Mouse (Mus musculus): ENCODE results near the gene Igf1r.

Igf1r gene

DNA sequence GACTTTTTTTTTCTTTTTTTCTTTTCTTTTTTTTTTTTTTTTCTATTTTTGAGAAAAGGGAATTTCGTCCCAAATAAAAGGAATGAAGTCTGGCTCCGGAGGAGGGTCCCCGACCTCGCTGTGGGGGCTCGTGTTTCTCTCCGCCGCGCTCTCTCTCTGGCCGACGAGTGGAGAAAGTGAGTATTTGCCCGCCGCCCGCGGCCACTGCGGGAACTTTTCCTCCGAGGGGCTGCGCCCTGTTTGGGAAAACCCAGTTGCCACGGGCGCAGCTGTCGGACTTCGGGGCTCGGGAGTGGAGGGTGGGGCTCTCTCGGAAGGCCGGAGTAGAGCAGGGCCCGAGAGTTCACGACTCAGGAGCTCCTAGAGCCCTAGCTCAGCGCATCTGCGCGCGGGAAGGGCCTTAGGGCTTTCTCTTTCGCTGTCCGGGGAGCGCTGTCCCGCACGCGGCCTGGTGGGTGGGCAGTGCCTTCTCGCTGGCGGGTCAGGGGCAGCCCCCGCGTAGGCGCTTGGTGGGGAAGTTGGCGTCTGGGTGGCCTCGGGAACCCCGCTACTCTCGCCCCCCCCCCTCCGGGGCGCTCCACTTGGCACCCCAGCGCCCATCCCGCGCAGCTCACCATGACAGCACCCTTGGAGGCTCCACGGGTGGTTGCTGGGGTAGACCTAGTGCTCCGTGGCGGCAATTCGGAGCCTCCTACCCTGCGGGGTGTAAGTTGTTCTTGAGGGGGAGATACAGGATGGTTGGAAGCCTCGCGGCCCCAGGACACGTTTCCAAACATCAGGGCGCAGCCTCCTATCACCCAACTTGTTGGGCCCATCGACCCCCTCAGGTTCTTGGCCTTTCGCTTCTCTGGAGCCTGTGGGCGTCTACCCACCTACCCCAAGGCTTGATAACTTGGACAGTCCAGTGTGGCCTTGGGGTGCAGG is at the start of gene Igf1r:
Gene Igf1r (plus strand): TSS at position 51 of the 924 bp plus-strand sequence.
- DNase-seq (ENCODE audit: low spot score) = peak; percentile 29

DNA sequence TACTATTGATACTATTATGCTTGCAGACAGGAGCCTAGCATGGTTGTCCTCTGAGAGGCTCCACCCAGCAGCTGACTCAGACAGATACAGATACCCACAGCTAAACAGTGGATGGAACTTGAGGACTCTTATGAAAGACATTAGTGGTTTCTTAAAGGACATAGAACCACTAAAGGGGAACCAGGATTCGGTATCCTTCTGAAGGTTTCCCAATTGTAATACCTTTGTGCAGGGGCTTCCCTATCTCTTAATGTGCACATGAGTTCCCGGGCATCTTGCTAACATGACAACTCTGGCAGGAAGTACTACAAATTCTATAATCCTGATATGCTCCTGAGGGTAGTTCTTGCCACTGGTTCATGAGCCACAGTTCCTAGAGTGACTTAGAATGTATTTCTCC is 46.3 kb upstream of the Igf1r start:
- no peak for DNase-seq (ENCODE audit: low spot score)

DNA sequence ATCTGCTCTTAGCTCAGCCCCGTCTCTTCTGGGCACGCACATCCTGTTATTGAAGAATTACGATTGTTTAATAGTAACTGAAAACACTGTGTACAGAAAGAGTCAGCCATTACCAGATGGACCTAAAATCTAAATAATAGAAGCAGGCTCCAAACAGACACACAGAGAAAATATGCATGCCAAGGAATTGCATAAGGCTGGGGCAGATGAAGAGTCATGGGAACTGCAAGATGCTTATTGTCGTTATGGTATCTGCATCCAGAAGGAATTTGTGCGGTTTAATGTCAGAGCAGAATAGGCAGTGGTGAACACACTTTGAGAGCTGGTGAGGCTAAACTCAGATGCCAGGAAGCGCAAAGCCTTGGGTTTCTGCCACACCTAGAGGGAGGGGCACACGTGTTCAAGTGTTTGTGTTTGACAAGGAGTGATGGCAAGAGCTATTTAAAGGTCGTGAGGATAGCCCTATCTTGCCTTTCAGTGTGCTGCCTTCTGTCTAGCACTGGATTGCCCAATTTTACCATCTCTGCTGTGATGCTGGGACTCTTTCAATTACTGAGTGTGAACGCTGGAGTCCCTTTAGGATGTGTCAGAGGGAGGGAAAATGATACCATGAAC is 44.7 kb upstream of the Igf1r start:
- DNase-seq (ENCODE audit: low spot score) = peak; percentile 7

DNA sequence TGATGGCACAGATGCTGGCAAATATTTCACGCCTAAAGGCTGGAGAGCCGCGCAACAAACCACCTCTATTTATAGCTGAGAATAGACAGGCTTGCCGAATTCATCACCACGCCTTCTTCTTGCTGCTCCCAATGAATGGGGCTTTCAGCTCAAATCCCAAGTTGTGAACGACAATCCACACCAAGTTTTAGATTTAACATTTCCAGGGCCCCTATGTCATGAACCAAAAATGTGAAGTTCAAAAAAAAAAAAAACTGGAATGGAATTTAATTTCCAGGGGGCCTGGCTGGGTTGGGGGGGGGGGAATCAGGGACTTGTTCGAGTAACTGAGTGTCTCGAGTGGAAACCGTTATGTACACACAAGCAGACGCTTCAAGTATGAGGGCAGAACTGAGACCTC is 42.1 kb upstream of the Igf1r start:
- DNase-seq (ENCODE audit: low spot score) = no peak

DNA sequence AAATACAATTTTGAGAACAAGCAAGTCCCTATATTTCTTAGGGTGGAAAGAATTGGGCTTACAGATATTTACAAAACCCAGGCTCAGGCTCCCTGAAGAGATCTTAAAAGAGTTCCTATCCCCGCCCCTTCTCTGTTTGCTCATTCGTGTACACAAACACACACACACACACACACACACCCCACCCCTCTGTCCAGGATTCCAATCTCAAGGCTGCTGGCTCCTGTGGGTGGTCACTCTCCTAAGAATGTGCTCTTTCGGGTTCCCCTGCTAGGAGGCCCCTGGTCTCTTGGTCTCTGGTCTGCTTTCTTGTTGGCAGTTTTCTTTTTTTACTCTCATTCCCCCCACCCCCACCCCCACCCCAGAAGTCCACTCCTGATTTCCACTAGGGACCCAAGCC is 41.7 kb upstream of the Igf1r start:
- no peak for DNase-seq (ENCODE audit: low spot score)

DNA sequence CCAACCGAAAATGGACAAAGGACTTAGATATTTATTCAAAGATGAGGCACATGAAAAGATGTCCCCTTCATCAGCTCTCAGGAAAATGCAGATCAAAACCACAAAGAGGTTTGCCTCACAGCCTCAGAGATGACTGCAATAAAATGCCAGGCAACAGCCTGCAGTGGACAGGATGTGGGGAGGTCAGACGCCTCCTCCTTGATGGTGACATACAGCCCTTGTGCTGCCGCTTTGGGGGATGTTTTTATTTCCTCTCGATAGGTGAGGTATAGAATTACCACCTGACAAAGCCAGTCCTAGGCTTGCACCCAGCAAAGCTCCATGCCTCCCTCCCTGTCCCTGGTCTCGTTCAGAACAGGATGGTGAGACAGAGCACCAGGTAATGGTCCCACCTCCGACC is 40.8 kb upstream of the Igf1r start:
- no peak for DNase-seq (ENCODE audit: low spot score)

DNA sequence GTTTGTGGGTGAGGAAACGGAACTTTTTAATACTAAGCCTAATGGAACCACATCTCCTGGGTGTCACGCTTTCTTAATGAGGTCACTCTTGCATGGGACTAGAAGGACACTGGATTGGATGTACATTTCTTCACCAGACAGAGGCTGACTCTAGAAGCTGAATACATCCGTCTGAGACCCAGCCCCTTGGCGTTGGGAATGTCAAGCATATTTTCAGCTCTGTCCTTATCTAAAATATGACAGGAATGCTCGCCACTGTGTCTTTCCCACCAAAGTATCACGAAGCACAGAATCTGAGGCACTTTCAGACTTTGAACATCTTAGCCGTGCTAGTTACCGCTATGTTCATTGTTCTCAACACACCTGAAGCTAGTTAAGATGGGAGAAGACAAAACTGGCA is 35.7 kb upstream of the Igf1r start:
- DNase-seq (ENCODE audit: low spot score) = no peak

DNA sequence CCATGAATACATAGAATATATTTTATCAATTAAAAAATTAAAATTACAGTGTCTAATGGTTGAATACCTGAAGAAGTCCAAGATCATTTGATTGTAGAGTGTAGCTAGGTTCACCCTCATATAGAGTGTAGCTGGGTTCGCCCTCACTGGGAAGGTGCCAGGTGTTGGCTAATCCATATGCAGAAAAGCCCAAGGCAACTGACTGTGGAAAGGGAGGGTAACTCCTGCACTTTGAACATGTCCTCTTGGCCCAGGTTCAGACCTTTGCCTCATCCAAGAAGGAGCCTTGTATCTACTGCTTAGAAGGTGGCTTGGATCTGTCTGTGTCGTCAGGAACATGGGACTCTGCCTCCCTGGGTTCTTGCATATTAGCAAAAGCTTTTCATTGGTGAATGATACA is 34.9 kb upstream of the Igf1r start:
- no peak for DNase-seq (ENCODE audit: low spot score)

DNA sequence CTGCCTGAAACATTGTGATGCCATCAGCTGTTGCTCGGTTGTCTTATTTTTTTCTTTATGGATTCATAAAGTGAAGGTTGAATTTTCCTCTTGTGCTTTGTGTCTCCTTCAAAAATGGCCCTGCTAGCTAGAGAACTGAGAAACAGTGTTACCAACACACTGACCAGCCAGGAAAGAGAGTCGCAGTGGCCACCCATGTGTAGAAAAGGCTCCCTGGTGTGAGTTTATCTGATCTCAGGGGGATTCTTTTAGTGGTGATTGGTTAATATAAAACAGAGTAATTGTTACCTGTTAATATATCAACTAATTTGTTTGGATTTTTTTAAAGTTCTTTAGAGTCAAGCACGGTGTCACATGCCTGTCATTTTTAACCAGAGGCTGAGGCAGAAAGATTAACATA is 33.2 kb upstream of the Igf1r start:
- no peak for DNase-seq (ENCODE audit: low spot score)

DNA sequence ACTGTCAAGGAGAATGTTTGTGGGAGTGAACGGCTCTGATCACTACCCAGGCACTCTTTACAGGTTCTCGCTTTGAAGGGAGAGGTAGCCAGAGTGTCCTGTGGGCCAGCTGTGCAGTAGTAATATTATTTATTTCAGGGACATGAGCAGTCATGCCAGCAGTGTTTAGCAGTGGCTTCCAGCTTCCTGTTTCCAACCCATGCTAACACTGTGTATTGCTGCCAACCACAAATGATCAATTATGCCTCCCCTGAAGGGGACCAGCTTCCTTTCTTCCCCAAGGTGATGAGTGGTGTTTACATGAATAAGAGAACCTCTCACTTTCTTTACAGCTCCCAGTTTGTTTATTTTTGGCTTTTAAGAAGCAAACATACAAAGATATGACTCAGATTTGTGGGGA is 28.4 kb upstream of the Igf1r start:
- no peak for DNase-seq (ENCODE audit: low spot score)

DNA sequence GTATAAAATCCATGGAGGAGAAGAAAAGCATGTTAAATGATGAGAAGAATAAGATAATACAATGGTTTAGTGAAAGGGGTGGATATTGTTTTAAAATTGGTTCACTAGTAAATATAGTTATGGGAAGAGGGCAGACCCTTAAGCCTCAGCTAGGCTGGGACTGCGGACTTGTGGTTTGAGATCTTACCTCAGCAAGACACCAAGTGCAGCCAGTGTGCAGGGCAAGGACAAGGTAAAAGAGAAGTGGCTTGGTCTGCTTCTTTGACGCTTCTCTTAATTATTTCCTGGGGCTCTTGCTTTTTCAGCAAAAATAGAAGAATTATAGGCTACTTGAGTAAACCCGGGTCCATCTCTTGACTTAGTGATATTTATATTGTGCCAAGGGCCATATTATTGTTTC is 22.5 kb upstream of the Igf1r start:
- no peak for DNase-seq (ENCODE audit: low spot score)

DNA sequence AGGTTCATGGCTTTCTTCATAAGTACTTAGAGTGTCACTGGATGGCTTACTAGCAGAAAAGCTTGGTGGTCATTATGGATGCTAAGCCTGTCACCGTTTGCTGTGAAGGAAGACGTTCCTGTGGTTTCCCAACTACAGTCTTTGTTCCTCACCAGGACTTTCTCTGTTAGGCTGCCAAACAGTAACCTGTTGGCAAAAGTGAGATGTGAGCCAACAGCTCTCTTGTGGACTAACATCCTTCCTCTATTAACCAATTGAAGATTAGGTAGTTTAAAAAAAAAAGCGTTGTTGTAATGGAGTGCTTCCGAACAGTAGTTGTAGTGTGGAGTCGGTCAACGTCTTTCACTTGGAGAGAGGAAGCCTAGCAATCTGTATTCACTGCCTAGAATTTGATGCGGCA is 15.8 kb upstream of the Igf1r start:
- no peak for DNase-seq (ENCODE audit: low spot score)

DNA sequence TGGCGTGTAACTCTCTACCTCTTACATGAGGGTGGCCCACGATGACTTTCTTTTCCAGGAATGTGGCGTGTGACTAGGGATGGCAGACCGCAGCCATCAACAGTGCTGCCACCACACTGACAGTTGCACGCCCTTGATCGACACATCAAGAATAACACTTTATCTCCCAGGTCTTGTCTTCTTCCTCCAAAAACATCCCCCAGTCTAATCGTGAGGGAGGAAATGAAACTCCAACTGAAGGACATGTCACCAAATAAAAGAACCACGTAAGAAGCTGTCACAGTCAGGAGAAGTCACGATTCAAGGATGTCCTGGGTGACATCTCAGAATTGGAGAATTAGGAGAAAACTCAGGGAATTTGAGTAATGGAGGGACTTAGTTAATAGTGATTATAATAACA is 8.8 kb upstream of the Igf1r start:
- no peak for DNase-seq (ENCODE audit: low spot score)

DNA sequence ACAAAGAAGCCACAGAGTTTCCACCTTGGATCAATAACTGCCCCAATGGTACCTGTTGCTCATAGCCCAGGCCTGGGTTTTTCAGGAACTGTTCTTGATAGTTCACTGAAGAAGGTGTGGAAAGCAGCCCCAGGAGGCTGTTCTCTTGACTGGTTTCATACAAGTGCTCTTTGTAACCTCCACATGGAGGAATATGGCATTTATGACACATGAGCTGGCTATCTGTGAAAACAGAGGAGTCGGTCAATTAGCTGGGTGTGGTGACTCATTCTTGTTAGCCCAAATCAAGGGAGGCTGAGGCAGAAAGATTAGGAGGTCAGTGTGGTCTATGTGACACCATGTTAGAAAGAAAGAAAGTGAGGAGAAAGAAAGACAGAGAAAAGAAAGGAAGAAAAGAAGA is 5.7 kb upstream of the Igf1r start:
- DNase-seq (ENCODE audit: low spot score) = no peak

DNA sequence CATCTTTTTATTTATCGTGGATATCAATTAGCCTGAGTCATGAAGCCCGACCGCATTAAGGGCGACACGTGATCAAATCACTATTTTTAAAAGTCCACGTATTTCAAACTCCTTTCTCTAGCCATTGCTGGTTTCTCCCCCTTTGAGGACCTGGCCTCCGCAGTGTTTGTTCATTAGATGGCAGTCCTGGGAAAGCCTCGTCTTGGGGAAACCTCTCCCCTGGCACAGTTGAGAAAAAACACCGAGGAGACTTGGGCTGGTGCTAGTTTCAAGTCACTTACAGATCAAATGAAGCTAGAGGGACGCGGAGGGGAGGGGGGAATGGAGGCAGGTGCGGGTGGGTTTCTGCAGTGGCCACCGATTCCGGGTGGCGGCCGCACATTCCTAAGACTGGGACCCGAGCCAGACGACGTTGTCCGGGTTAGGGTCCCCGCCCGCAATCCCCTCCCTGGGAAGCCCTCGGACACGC is 2.2 kb upstream of the Igf1r start:
- DNase-seq (ENCODE audit: low spot score) = no peak

DNA sequence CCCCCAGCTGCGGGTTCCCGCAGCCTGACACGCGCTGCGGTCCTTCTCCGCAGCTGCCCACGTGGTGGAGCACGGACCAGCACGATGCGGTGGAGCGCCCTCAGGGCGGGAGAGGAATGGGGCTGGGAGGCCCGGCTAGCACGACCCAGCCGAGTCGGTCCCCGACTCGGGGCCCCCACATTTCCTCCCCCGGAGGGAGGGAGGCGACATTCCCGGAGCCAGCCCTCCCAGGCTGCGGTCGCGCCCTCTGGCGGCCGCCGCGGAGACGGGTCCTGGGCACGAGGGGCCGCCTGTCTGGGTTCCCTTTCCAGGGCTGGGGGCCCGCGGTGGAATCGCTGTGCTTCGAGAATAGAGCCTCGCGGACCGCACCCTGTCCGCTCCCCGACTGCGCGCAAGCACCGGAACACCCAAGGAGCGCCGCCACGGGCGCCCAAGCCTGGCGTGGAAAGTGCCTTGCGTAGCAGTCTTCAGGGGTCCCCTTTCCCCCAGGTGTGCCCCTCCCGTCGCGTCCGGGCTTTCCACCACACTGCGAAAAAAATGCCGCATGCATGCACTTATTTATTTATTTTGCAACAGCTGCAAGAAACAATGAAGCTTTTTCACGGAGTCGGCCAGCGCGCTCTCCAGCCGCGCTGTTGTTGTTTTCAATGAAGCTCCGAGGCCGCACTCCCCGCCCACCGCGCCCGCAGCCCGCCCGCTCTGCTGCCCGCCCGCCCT is 1.7 kb upstream of the Igf1r start:
- peak; percentile 76 for DNase-seq (ENCODE audit: low spot score)

DNA sequence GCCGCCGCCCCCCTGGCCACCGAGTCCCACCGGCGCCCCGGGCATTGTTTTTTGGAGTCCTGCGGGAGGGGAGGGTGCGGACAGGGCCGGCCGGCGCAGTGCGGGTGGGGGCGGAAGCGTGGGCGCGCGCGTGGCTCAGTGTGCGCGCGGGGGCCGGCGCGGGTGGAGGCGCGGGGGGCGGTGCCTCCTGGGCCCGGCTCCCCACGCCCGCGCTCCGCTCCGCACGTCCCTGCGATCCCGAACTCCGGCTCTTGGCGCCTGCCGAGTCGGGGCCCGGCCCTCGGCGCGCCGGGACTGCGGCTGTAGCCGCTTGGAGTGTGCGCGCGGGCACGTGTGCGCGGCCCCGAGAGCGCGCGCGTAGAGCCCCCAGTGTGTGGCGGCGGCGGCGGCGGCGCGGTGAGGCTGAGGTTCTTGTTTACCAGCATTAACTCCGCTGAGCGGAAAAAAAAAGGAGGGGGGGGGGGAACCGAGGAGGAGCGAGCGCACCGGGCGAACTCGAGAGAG is 1.0 kb upstream of the Igf1r start:
- peak; percentile 94 for DNase-seq (ENCODE audit: low spot score)

DNA sequence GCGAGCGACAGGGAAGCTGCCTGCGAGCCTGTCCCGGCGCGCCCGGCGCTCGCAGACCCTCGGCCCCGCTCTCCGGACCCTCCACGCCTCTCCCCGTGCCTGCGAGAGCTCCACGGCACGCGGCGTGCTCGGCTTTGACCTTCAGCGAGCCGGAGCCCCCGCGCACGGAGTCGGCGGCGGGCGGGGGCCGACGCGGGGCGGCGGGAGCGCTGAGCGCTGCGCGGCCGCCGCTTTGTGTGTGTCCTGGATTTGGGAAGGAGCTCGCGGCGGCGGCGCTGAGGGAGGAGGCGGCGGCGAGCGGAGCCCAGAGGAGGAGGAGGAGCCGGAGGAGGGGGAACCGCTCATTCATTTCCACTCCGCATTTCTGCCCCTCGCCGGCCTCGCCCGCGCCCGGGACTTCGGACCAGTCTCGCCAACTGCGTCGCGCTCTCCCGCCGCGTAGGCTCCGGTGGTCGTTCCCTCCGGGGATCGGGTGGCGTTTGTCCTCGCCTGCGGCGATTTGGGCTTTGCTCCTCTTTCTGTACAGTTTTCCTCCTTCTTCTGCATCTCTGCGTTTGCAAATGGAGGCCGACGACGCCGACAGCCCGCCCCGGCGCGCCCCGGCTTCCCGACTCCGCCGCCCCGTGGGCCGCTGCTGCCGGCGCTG is 468 bp upstream of the Igf1r start:
- DNase-seq (ENCODE audit: low spot score) = peak; percentile 74

DNA sequence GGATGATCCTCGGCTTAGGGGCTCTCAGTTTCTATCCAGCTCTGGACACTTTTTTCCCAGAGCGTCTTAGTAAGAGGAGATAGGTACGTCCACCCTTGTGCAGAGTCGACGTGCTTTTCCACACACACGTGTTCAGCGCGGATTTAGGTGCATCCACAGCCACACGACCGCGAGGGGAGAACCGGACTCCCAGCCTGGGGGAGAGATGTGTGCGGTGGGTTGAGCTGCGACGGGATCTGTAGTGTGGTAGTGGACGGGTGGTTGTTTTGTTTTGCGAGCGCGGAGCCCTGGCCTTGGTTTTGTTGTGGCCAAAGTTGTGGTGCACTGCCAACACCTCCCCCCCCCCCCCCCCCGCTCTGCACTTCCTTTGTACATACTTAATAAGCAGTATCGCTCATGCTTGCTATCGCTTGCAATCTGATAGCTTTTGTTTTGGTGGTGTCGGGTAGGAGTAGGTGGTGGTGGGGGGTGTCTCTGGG is 1.2 kb downstream of the Igf1r start:
- DNase-seq (ENCODE audit: low spot score) = no peak

DNA sequence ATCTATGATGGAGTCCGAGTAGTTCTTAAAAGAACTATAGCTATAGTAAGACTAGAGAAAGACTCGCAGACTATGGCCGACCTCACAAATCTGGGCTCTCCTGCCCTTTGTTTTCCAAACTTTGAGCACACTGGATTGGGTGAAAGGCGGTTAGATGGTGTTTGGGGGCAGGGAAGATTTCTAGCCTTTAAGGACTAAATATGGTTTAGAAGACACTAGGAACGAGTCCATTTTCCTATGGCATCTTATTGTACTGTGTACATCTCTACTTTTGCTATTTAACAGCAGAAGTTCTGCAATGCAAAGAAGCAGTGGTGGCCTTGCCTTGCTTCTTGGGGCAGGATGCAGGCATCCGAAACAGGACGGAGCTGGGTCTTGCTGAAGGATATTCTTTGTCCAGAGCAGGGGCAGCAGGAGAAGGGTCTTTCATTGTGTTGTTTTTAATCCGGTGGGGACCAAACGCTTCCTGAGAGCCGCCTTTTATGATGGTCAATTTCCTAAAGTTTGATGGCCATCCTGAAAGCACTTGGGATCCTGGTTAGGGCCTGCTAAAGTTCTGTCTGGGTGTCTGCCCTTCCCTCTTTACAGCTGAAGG is 2.1 kb downstream of the Igf1r start:
- DNase-seq (ENCODE audit: low spot score) = no peak

DNA sequence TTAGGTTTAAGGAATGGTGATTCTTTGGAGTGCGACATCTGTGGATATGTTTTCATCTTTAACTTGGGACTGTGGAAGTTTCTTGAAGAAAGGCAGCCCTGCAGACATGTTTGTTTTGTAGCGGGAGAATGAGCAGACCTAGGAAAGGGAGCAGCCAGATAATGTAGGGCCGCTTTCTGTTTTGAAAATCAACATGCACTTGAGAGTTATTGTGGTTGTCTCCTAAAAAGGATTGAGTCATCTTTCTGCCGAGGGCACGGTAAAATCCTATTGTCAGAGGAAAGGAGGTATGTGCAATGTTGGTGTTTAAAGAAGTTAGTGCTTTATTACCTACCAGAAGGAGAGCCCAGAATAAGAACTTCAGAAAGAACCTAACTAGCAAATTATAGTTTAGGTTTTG is 2.6 kb downstream of the Igf1r start:
- DNase-seq (ENCODE audit: low spot score) = no peak

DNA sequence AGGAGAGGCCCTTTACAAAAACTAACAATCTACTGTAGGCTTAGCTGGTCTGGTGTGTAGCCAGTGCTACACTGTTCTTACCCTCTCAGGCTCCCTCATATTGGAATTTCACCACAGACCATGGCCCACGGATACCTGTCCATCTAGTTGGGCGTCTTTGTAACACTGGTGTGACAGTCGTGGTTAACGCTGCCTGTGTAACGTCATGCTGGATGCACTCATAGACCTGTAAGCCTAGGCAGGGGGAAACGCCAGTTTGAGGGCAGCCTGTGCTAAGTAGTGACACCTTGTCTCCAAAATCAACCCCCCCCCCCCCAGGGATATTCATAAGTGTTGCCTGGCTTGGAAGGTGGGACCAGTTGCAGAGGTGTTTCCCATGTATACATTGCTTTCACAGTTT is 4.7 kb downstream of the Igf1r start:
- DNase-seq (ENCODE audit: low spot score) = no peak
